Mouse (Mus musculus) neutrophil, adult 59 days (primary cell): ENCODE results near the gene Iqcb1. TPM values are rescaled to one million over a fixed set of nuclear protein-coding genes. Genes with fewer than 3 reads are reported as not detected.

ENCODE experiments used
- total RNA-seq, 2 experiments: library from RNA; stranded (reverse); gene quantifications; 1 replicate in 1 of 2; 2 replicates in 1 of 2; pipeline ENCODE4 v1.2.4; 2023

The Iqcb1 gene
- 1 to 10 TPM; 7.5 to 7.8 TPM for total RNA-seq

GRCm38 (mm10) chr16:36828054-36828786 lies at the start of gene Iqcb1:
TSS of gene Iqcb1 (plus strand) at chr16:36828385.

GRCm38 (mm10) chr16:36784594-36785313 lies 43.4 kb upstream of the Iqcb1 start, which contains the start of gene Slc15a2:
TSS of gene Slc15a2 (minus strand) at chr16:36784962.

DNA sequence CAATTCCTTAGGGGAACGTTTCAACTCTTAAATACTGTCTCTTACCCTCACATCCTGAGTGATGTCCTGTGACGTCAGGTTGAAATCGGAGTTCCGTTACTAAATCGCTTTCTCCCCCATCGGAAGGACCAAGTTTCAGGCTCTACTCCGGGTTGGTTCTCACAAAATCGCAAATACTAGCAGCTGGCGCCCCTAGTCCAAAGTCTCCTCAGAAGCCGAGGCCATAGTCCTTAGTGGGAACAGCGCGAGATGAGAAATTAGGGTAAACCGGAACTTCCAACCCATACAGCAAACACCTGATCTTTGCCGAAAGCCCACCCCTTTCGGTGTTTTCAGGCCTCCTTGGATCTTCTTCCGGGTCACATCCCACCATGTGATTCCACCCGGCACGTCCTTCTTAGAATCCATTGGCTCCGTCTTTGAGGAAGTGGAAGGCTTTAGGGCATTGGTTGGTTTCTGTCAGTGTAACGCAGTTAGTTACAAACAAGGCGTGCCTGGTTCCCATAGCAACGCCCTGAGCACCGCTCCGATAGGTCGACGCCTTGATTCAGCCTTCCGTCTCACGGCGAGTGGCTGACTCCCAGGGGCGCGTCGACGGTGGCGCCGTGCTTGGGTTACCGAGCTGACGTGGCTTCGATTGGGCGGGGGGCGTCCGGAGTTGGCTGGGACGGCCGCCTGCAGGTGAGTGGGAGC lies 46.5 kb downstream of the Iqcb1 start, which contains the start of the genes Eaf2 and Golgb1:
TSS of gene Eaf2 (minus strand) at position 421 of the 693 bp plus-strand sequence.
TSS of gene Golgb1 (plus strand) at position 558 of the 693 bp plus-strand sequence.

Other genes with a start within 250 kb of the Iqcb1 start
- 10 to 100 TPM; 20.4 to 25.5 TPM for gene Cd86, start 162.3 kb upstream of the Iqcb1 start, total RNA-seq
- gene Ildr1, start 134.4 kb upstream of the Iqcb1 start, total RNA-seq, result under 1 TPM; 0.40 to 0.44 TPM
- 1 to 10 TPM; 4.2 to 6.1 TPM for gene Slc15a2, start 43.4 kb upstream of the Iqcb1 start, total RNA-seq
- gene Eaf2, start 46.6 kb downstream of the Iqcb1 start, total RNA-seq, result 1 to 10 TPM; 1.9 to 3.3 TPM
- gene Golgb1, start 46.8 kb downstream of the Iqcb1 start, total RNA-seq, result 10 to 100 TPM; 25.5 to 26.8 TPM
- gene Hcls1, start 106.6 kb downstream of the Iqcb1 start, total RNA-seq, result 100 to 1,000 TPM; 434 to 439 TPM
- under 1 TPM in 1 of 2 experiments, not detected in 1; 0.40 TPM for gene Fbxo40, start 162.1 kb downstream of the Iqcb1 start, total RNA-seq
- gene Polq, start 183.4 kb downstream of the Iqcb1 start, total RNA-seq, result 10 to 100 TPM in 1 of 2 experiments, 1 to 10 TPM in 1; 9.5 to 10.2 TPM